Mouse (Mus musculus) spleen, adult 2 months (tissue): Measurements from ENCODE around the gene Ift140.

ENCODE experiments used
- CTCF ChIP-seq: fragments of 200-500 bp; IDR thresholded peaks from 2 replicates; pipeline ENCODE4 v1.5.1; 2011; ENCODE audit warnings: mild to moderate bottlenecking, inconsistent platforms; ENCODE audit not compliant: insufficient read depth, insufficient read length, insufficient replicate concordance; ENCODE audit errors: extremely low read depth
- POLR2A ChIP-seq: fragments of 200-500 bp; IDR thresholded peaks from 2 replicates; pipeline ENCODE4 v1.6.1; 2011; ENCODE audit warnings: low read depth, low read length, inconsistent platforms

DNA sequence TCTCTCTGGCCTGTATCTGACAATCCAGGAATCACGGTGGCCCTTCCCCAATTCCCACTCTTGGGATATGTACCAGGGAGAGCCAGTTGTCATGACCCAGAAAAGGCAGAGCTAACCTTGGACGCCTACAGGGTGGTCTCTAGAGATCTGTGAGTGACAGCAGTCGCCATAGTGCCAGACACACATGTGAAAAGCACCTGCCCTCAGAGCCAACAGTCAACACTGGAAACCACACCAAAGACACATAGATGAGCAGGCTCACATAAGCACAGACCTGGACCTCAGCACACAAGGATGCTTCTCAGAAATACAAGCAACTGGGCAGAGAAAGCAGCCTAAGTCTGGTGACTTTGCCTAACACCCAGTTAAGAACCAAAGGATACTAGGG is 96.5 kb downstream of the Ift140 start:
- TF ChIP-seq CTCF (no peak), POLR2A (no peak)
